Mouse (Mus musculus): ENCODE data around the gene Psmd13.

Psmd13 gene

DNA sequence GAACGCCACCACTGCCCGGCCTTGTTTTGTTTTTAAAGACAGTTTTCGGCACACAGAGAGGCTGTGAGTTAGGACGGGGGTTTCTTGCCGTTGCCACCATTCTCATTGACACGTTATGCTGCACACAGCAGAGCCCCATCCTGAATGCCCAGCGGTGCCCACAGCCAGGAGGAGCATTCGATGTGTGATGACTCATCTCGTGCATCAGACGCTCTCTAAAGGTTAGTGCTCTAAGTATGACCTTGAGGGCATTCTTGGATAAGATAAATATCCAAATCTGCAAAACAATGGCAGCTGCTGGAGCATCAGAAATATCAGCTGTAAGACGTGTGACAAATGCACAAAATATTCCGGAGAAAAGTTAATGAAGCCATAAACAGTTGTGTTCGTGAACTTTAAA is 25.4 kb downstream of the Psmd13 start:
- DNase-seq (ENCODE audit: low read depth, low spot score): no peak

DNA sequence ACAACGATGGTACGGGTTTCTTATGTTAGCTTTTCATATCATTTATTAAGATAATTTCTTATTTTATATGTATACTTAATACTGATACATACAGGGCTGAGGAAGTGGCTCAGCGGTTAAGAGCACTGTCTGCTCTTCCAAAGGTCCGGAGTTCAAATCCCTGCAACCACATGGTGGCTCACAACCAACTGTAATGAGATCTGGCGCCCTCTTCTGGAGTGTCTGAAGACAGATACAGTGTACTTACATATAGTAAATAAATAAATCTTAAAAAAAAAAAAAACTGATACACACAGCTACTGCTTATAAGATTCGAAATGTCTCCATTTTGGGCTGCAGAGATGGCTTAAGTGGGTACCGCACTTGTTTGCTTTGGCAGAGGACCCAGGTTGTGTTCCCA is 25.9 kb downstream of the Psmd13 start:
- DNase-seq (ENCODE audit: low read depth, low spot score): no peak

DNA sequence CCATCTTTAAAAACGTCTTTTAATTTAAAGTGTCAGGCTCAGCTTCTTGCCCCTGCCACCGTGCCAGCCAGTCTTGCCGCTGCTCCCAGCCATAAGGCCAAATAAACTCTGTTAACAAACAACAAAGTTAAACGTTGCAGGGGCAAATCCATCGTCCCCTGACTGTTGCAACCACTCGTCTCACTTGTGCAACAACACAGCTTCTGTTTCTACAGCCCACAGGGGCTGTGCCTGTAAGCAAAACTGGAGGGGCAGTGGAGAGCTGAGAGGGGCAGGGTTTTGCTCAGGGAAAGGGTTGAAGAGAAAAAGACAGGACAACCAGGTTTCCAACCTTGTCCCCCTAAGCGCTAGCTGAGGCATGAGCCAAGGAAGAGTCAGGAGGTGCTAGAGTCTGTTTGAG is 26.4 kb downstream of the Psmd13 start:
- no peak for DNase-seq (ENCODE audit: low read depth, low spot score)

DNA sequence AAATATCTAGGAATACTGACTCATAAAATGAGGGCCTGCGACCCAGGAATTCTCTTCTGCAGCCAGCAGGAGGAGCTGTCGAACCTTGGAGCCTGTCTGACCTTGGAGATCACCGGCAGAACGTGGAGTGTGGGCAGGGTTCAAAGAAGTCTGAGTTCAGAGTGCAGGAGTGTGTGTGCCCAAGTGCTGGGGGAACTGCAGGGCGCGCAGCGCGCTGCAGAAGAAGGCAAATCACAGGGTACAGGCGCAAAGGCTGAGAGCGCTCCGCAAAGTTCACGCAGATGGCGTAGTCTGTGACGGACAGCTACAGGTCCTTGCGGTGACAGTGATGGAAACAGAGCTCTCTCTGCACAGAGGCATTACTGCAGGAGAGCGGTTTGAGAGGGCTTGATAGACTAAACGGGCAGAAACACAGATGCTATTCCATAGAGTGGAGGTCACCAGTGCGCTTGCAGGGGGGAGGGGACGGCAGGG is 26.9 kb downstream of the Psmd13 start:
- peak; percentile 97 for DNase-seq (ENCODE audit: low read depth, low spot score)

DNA sequence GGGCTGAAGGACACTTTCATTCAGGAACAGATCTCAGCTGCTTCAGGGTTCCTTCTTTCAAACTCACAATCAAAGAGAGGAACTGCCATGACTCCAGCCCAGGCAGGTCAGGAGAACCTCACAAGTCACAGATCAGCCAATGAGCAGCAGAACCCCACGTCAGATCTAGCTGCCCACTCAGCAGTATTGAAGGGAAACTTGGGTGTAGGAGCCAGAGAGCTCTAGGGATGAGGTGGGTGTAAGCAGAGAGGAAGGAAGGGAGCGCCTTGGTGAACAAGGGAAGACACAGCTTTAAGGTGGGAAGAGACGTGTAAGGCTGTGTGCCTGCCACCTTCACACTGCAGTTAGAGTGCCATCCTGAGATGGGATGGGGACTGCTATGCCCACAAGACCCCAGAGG is 30.5 kb downstream of the Psmd13 start:
- no peak for DNase-seq (ENCODE audit: low read depth, low spot score)

DNA sequence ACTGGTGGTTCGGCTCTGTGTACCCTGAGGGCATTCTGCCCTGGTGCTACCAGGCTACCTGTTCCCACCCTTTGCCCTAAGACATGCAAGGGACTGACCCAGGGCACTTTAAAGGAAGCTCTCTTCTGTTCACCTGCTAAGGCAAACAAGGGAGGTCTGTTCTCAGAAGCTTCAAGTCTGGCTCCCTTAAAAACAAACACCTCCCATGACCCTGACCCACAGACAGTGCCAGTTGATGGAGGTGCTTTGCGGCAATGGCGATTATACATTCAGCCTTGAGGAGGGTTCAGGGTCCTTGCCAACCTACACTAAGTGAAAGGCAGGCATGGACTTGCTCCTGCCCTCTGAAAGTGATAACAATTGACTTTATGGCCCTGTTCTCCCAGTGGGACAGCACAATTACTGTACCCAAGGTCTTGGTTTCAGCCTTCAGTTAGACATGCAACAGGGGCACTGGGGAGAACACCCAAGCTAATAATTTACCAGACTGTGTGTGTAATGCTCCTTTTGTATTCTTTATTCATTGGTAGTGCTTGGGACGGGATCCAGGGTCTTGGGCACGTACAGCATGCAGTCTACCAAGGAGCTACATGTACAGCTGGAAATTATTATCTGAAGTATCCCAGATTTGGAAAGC is 31.2 kb downstream of the Psmd13 start:
- DNase-seq (ENCODE audit: low read depth, low spot score): no peak

DNA sequence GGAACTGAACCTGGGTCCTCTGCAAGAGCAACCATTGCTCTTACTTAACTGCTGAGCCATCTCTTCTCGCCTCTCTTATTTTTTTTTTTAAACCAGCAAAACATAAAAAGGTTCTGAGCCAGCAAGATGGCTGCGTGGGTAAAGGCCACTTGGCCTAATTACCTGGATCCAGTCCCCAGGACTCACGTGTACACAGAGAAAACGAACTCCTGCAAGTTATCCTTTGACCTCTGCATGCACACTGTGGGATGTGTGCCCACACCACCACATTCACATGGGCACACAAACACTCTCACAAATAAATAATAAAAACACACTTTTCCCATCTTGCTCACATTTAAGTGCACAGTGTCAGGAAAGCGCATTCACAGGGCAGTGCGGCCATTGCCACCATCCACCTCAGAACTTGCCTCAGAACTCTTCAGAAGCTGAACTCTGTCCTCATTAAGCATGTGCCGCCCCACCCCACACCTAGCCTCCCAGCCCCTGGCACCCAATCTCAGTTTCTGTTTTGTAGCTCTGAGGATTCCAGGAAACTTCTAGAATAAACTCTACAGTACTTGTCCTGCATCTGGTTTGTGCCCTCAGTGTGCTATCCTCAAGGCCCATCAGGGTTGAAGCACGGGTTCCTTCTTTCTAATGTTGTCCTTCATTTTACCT is 32.4 kb downstream of the Psmd13 start:
- no peak for DNase-seq (ENCODE audit: low read depth, low spot score)

DNA sequence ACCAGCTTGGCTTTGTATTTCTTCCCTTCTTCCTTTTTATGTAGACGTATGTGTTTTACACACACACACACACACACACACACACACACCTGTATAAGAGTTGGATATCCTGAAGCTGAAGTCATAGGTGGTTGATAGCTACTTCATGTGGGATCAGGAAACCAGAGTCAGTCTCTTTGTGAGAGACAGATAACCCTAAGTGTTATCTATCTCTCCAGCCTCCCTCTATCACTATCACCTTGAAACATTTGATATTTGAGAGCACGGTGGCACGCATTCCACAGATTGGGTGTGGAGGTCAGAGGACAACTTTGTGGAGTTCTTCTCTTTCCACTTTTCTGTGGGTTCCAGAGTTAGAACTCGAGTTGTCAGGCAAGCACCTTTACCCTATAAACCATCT is 38.1 kb downstream of the Psmd13 start:
- DNase-seq (ENCODE audit: low read depth, low spot score): no peak

DNA sequence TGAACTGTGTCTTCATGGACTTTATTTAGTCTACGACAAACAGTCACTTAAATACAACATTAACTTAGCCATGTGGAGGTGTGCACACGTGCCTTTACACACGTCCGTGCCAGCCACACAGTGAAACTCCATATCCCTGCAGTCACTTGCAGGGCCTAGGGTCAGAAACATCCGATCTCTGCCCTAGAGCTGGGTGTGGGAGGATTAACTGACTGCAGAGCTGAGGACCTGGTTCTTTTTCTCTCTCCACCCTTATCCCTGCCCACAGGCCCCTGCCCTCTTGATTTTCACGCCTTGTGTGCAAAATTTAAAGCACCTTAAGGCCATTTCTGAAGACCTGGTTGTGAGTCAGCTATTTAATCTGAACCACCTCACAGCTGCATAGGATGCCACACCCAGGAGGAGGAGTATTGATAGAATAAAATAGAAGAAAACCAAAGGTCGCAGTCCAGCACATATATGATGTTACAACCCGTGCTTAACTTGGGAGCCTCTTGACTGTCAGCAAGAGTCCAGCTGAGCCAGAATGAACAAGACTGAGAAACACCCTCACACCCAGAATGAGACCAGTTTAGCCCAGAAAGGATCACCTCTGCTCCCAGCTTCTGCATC is 38.8 kb downstream of the Psmd13 start, which contains the start of gene Nlrp6:
Nlrp6 (plus strand) TSS at position 485 of the 612 bp plus-strand sequence.
- DNase-seq (ENCODE audit: low read depth, low spot score): no peak

DNA sequence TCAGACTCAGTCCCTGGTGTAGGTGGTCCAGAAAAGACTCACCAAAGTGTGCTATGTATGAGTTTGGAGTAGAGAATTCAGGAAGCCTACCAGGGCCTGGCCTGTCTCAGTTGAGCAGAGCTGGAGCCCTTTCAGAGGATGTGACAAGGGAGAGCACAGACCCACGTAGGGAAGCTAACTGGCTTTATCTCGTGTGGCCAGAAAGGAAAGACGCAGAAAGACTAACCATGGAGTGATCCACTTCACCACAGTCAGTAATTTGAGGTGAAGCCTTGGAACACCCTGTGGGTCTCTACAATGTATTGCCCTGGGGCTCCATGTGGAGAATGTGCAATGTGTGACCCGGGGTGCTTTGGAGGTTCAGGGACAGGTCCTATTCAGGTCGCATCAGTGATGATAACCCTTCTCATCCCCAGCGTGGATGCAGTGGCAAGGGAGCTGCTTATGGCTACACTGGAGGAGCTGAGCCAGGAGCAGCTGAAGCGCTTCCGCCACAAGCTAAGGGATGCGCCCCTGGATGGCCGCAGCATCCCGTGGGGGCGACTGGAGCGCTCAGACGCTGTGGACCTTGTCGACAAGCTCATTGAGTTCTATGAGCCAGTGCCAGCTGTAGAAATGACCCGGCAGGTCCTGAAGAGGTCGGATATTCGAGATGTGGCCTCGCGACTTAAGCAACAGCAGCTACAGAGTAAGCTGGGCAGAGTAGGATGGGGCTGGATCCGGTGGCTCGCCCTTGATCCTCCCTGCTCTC is 39.6 kb downstream of the Psmd13 start:
- no peak for DNase-seq (ENCODE audit: low read depth, low spot score)

DNA sequence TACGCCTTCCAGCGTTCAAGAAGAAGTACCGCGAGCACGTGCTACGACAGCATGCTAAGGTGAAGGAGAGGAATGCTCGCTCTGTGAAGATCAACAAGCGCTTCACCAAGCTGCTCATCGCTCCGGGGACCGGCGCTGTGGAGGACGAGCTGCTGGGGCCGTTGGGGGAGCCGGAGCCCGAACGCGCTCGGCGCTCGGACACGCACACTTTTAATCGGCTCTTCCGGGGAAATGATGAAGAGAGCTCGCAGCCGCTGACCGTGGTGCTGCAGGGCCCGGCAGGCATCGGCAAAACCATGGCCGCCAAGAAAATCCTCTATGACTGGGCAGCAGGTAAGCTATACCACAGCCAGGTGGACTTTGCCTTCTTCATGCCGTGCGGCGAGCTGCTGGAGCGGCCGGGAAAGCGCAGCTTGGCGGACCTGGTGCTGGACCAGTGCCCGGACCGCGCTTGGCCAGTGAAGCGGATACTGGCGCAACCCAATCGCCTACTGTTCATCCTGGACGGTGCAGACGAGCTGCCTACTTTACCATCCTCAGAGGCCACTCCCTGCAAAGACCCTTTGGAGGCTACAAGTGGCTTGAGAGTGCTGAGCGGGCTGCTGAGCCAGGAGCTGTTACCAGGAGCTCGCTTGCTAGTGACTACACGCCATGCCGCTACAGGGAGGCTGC is 40.8 kb downstream of the Psmd13 start:
- DNase-seq (ENCODE audit: low read depth, low spot score): peak; percentile 66

DNA sequence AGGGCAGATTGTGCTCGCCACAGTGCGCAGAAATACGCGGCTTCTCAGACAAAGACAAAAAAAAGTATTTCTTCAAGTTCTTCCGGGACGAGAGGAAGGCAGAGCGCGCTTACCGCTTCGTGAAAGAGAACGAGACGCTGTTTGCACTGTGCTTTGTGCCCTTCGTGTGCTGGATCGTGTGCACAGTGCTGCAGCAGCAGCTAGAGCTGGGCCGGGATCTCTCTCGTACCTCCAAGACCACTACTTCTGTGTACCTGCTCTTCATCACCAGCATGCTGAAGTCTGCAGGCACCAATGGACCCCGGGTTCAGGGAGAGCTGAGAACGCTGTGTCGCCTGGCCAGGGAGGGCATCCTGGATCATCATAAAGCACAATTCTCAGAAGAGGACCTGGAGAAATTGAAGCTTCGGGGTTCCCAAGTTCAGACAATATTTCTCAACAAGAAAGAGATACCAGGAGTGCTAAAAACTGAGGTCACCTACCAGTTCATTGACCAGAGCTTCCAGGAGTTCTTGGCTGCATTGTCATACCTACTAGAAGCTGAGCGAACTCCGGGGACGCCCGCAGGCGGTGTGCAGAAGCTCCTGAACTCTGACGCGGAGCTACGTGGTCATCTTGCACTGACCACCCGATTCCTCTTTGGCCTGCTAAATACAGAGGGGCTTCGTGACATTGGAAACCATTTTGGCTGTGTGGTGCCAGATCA is 41.5 kb downstream of the Psmd13 start:
- DNase-seq (ENCODE audit: low read depth, low spot score): no peak

DNA sequence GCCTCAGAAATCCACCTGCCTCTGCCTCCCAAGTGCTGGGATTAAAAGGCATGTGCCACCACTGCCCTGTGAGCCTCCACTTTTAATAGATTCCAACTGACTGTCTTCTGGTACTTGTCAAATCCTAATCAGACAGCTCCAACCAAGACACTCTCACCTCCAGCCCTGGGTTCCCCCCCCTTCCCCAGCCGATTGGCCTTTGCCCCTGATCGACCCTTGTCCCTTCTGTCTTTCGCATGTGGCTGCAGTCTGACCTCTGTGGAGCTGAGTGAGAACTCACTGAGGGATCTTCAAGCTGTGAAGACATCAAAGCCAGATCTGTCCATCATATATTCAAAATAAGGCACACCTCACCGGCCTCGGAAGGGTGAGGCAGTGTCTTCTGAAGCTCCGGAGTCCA is 45.4 kb downstream of the Psmd13 start:
- DNase-seq (ENCODE audit: low read depth, low spot score): no peak

DNA sequence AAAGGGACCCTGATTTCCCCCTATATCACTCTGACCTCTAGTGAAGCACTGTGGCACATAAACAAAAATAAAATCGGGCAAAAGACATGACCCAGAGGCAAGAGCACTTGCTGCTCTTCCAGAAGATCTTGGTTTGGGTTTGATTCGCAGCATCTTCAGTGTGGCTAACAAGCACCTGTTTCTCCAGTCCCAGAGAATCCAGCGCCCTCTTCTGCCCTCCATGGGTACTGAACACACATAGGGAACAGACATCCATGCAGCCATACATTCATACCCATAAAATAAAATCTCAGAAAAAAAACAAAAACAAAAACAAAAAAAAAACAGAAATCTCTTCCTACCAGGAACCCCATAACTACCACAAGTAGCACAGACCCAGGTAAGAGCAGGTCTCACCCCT is 56.7 kb downstream of the Psmd13 start:
- DNase-seq (ENCODE audit: low read depth, low spot score): peak; percentile 84

DNA sequence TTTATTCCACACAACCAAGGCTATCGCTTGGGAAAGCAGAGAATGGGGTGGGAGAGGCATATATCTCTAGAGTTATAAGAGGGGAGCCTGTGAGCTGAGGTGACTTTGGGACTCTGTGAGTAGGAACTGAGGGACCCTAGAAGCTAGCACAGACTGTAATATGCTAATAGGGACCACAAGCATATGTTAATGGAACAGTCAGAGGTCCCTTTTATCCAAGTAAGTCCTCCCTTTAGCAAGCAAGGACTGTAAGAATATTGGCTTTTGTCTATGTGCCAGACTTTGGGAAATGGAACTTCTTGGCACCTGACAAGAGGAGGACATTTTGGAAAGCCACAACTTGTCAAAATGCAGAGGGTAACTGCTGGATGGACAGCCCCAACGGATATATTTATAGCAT is 57.1 kb downstream of the Psmd13 start:
- DNase-seq (ENCODE audit: low read depth, low spot score): peak; percentile 75

DNA sequence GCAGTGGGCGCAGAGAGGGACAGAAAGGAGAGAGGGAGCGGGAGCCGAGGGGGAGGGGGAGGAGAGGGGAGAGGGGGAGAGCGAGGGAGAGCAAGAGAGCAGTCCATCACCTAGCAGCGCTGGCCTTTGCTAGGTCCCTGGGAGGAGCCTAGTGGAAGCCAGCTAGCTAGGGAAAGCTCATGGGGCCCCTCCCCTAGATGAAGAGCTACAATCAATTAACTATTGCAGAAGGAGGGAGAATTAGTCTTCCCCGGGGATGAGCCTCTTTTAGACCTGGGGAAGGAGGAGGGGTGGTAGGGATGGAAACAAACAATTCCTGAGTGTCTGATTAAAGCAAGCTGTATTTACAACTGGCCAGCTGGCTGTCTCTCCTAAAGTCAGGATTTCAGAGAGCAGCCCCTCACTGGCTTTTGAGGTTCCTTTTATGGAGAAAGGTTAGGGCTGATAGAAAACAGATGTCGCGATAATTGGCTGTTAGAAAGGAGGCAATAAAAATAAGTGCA is 58.0 kb downstream of the Psmd13 start:
- no peak for DNase-seq (ENCODE audit: low read depth, low spot score)

DNA sequence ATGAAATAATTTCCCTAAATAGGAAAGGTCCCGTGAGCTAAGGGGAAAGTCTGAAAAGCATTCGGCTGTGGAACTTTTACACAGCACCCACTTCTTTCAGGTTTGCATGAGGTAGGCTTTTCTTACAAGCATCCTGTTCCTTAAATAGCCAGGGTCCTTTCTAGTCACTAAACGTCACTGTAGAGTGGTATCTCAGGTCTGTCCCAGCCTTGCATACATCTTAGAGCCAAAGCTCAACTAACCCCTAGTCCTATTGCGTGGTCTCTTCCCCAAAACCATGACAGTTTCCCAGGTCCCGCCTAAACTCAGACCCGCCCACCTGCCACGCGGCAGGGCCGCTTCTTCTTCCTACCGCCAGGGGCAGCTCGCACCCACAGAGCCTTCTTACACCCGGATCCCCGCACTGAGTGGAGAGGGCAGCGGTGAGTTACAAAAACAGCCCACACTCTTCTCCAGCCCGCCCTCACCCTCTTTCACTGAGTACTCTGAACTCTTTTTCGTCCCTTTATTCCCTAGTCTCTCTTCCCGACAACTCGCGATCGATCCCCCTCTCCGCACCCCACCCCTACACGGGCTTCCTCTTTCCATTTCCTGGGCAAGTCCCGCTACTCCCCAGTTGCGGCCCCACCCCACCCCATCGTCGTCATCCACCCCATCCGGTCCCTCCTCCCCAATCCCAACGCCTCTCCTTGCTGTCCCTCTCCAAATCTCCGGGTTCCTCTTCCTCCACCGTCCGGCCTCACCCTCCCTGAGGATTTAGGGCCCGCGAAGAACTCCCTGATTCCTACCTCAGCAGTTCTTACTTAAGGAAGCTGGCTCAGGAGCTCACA is 59.7 kb downstream of the Psmd13 start, which contains the start of gene Pgghg:
Pgghg (plus strand) TSS at position 170 of the 830 bp plus-strand sequence.
- peak; percentile 92 for DNase-seq (ENCODE audit: low read depth, low spot score)

DNA sequence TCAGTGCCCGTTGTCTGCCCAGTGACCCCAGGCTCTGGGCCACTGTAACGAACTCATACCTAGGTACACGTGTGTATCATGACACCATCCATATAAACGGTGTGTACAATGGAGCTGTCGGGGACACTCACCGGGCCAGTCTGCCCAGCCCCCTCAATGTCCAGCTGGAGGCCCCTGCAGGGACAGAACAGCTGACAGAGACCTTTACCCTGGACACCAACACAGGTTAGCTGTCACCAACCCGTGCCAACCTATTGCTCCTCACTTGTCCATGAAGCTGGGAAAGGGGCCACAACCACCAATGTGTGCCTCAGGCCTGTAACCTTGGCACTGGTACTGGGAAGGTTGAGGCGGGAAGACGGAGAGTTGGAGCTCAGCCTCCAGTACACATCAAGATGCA is 60.6 kb downstream of the Psmd13 start:
- DNase-seq (ENCODE audit: low read depth, low spot score): no peak

DNA sequence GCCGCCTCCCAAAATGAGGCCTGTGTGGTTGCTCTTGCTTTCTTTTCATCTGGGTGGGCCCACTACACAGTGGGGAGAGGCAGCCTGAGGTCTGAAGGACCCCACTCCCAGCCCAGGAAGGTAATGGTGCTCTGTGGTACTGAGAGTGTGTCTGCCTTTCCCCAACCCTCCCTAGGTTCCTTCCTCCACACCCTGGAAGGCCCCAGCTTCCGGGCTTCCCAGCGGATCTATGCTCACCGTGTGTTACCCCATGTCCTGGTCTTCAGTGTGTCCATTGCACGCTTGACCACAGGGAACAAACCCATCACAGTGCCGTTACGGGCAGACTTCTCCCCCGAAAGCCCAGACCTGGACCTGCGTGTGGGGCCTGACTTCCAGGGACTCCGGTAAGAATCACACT is 61.0 kb downstream of the Psmd13 start:
- DNase-seq (ENCODE audit: low read depth, low spot score): no peak

DNA sequence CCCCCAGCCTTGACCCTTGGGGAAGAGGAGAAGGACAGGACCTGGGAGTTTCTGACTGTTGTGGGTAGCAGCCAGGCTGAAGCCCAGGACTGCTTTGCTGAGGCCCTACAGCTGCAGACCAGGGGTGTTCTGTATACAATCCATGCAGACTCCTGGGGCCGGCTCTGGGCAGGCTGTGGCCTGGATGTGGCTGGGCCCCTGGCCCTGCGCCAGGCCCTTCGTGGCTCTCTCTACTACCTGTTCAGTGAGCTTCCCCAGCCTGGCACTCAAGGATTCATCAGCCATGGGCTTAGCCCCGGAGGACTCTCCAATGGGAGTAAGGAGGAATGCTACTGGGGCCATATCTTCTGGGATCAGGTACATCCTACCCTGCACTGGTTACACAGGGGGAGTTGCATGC is 61.6 kb downstream of the Psmd13 start:
- DNase-seq (ENCODE audit: low read depth, low spot score): no peak

Measured in R1 (cell line).